ENCODE assay signal across 15 mouse cellular contexts in genomic region chr4:134594731-134595439, GRCm38 (mm10). TPM values are rescaled to one million over a fixed set of nuclear protein-coding genes. Genes with fewer than 3 reads are reported as not detected.
DNase-seq lines count a peak whose midpoint lies in the region; TF ChIP-seq lines count a peak whose summit lies in the region.
"Had no signal": no experiment of that assay in that cellular context is flagged by ENCODE, and none has a peak within 500 bp of the region (broad histone marks: within the 10 kb centered on the region; RNA-seq: fewer than 3 reads in every experiment).

No protein-coding gene starts in this region.

- H3K4me1 ChIP-seq in bone marrow macrophage, adult 2 months (ENCODE audit: control insufficient read depth, insufficient read depth, low read length): peaks cover 19% of the 10 kb centered on the region
- peaks cover 25% of the 10 kb centered on the region for H3K4me1 ChIP-seq in megakaryocyte, embryonic 14.5 days
- peaks cover 28% of the 10 kb centered on the region for H3K4me1 ChIP-seq in forebrain, embryonic 10.5 days

- WGBS in forebrain, embryonic 10.5 days: 88% methylated on average over 10 of the region's 10 CpGs

- peaks cover 38% of the 10 kb centered on the region for H3K9me3 ChIP-seq in megakaryocyte, embryonic 14.5 days
- no peaks in the 10 kb centered on the region for H3K9me3 ChIP-seq in forebrain, embryonic 10.5 days
- H3K9me3 ChIP-seq: forebrain, embryonic 13.5 days; heart, embryonic 15.5 days; hindbrain, embryonic 12.5 days had no signal

- H3K27ac ChIP-seq in bone marrow macrophage, adult 2 months (ENCODE audit: insufficient read depth, low read depth, low read length): peak overlapping the region; percentile 87
- no peak overlapping the region for H3K27ac ChIP-seq in forebrain, embryonic 10.5 days
- H3K27ac ChIP-seq: forebrain, embryonic 13.5 days; heart, embryonic 15.5 days; hindbrain, embryonic 12.5 days; liver, embryonic 14.5 days had no signal

- peak; percentile 47 for DNase-seq in lung, postnatal 25 days (ENCODE audit: low spot score)
- no peak for DNase-seq in lung, adult 18-20 months
- DNase-seq in left cerebral cortex, adult 8-10 months (ENCODE audit: low spot score in 2 of 2): no peak
- no peak for DNase-seq in cerebellum, adult 8-10 months
- no peak for DNase-seq in forebrain, embryonic 10.5 days (ENCODE audit: extremely low spot score, low spot score)
- DNase-seq: cerebellum, adult 2 months; embryo, embryonic 11 days; kidney, postnatal 25 days; thymus, adult 18-20 months had no signal

- H3K36me3 ChIP-seq in megakaryocyte, embryonic 14.5 days (replicated peaks; ENCODE audit: low read length): peaks cover 6% of the 10 kb centered on the region
- H3K36me3 ChIP-seq in forebrain, embryonic 10.5 days (replicated peaks): no peaks in the 10 kb centered on the region
- H3K36me3 ChIP-seq: heart, embryonic 15.5 days; hindbrain, embryonic 12.5 days had no signal

- peaks cover 62% of the 10 kb centered on the region for H3K27me3 ChIP-seq in megakaryocyte, embryonic 14.5 days (replicated peaks)
- no peaks in the 10 kb centered on the region for H3K27me3 ChIP-seq in forebrain, embryonic 10.5 days (ENCODE audit: poor library complexity, severe bottlenecking)
- H3K27me3 ChIP-seq: forebrain, embryonic 13.5 days; heart, embryonic 15.5 days; hindbrain, embryonic 12.5 days had no signal

- TF ChIP-seq CTCF in bone marrow macrophage, adult 2 months (IDR thresholded peaks at IDR 0.05; ENCODE audit: low read depth, low read length): no peak

- no peak overlapping the region for H3K4me3 ChIP-seq in bone marrow macrophage, adult 2 months (ENCODE audit: insufficient read depth, low read length)
- H3K4me3 ChIP-seq in megakaryocyte, embryonic 14.5 days (replicated peaks): peak overlapping the region; percentile 3
- H3K4me3 ChIP-seq in forebrain, embryonic 10.5 days: no peak overlapping the region
- H3K4me3 ChIP-seq: forebrain, embryonic 13.5 days; heart, embryonic 15.5 days; hindbrain, embryonic 12.5 days had no signal

- TF ChIP-seq POLR2A in bone marrow macrophage, adult 2 months (IDR thresholded peaks at IDR 0.05; ENCODE audit: borderline replicate concordance, low read depth, low read length): no peak

RNA-seq across cellular contexts. Expression of gene Selenon, which starts 42.9 kb away (rescaled TPM):
- 28.4 and 33.3 TPM in 2 replicates for polyA plus RNA-seq in bone marrow macrophage, adult 2 months (2012; ENCODE audit: insufficient read depth, insufficient read length, missing spikeins)
- 7.1 and 9.1 TPM in 2 replicates for polyA plus RNA-seq in megakaryocyte, embryonic 14.5 days (2012; ENCODE audit: insufficient read depth, low replicate concordance)
- total RNA-seq in left cerebral cortex, adult 8-10 months (2022): 10 to 100 TPM; 20.2 to 21.5 (median 20.9) TPM
- polyA plus RNA-seq in forebrain, embryonic 10.5 days (2016; fragmentation: Nextera tagmentation; extraction: Ambion mirVana): 8.3 and 9.3 TPM in 2 replicates

RNA-seq across cellular contexts. Expression of gene Mtfr1l, which starts 59.7 kb away (rescaled TPM):
- 58.9 and 59.7 TPM in 2 replicates for polyA plus RNA-seq in bone marrow macrophage, adult 2 months (2012; ENCODE audit: insufficient read depth, insufficient read length, missing spikeins)
- polyA plus RNA-seq in megakaryocyte, embryonic 14.5 days (2012; ENCODE audit: insufficient read depth, low replicate concordance): 46.4 and 106 TPM in 2 replicates
- total RNA-seq in left cerebral cortex, adult 8-10 months (2022): 10 to 100 TPM; 70.0 to 79.5 (median 71.9) TPM
- polyA plus RNA-seq in forebrain, embryonic 10.5 days (2016; fragmentation: Nextera tagmentation; extraction: Ambion mirVana): 113 and 115 TPM in 2 replicates
